Mouse (Mus musculus) bone marrow, adult 2 months (tissue): Measurements from ENCODE around the gene Lmo3.

ENCODE experiments used
- CTCF ChIP-seq: fragments of 200-500 bp; IDR thresholded peaks from 2 replicates; pipeline ENCODE4 v1.5.1; 2011; ENCODE audit warnings: low read length, control low read depth; ENCODE audit not compliant: control insufficient read depth, insufficient read depth
- POLR2A ChIP-seq: fragments of 200-500 bp; IDR thresholded peaks from 2 replicates; pipeline ENCODE4 v1.6.1; 2011; ENCODE audit warnings: low read depth, mild to moderate bottlenecking, control low read depth, low read length, borderline replicate concordance; ENCODE audit not compliant: control insufficient read depth

GRCm38 (mm10) chr6:138469204-138469603 is 112.6 kb downstream of the Lmo3 start:
- TF ChIP-seq CTCF: no peak
- no peak for TF ChIP-seq POLR2A
